Mouse (Mus musculus): ENCODE measurements at regions not wholly inside any gene's neighbourhood (a gene's known extent, or its start where the extent isn't known, plus 50 kb on each side); places are given as distances from the start of the nearest gene placed in this dataset.

DNA sequence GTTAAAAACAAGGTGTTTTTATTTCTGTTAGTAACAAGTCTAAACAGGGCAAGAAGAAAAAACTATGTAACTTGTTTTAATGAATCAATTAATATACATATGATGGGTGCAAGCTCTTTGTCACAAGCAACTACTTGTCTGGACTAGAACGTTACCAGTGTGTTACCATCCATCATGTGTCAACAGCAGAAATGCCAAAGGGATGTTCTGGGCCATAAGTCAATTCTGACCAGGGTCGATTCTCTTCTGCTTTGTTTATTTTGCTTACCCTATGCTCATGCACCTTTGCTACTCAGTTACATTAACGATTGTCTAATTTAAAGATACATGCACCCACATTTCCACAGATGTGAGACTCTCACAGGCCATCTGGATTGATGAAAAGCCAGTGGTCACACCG is 744.1 kb upstream of the 4930412O13Rik start:
- no peak for TF ChIP-seq POLR2A (IDR thresholded peaks at IDR 0.05; ENCODE audit: borderline replicate concordance, extremely low read depth, insufficient read depth, insufficient read length)
- no peak overlapping the region for H3K27ac ChIP-seq (replicated peaks; ENCODE audit: low read depth, low read length)
- no peak overlapping the region for H3K4me2 ChIP-seq (replicated peaks; ENCODE audit: low read depth, low read length, severe bottlenecking)
- no peaks in the 10 kb centered on the region for H3K9me3 ChIP-seq (ENCODE audit: control insufficient read depth, low read length)
- DNase-seq (ENCODE audit: low spot score): no peak
- 41% methylated on average over 4 of the region's 4 CpGs for WGBS
- no peak overlapping the region for H3K9ac ChIP-seq (ENCODE audit: low read depth, low read length, severe bottlenecking)
- H3K4me3 ChIP-seq (replicated peaks; ENCODE audit: low read length): no peak overlapping the region
- no peaks in the 10 kb centered on the region for H3K27me3 ChIP-seq (ENCODE audit: control insufficient read depth, insufficient read depth, low read length)
- H3K36me3 ChIP-seq (ENCODE audit: control insufficient read depth, insufficient read depth, low read length): no peaks in the 10 kb centered on the region
- no peaks in the 10 kb centered on the region for H3K4me1 ChIP-seq (ENCODE audit: control insufficient read depth, insufficient read depth, low read length)
- ATAC-seq (ENCODE audit: low FRiP score, low read depth): no peak

DNA sequence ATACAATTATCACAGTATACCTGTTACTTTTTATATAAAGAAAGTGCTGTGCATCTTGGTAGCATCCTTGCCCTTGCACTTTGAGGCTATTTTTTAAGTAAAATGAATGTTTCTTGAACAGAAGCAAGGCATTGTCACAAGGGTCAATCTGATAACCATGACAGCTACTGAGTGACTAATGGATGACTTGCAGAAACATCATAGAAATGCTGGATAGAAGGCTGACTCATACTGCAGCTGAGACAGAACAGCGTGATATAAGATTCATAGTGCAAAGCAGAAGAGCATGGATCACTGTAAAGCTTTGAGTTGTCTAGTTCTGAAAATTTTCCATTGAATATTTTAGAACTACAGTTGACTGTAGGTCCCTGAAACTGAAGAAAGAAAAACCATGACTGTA is 739.6 kb upstream of the 4930412O13Rik start:
- ATAC-seq (ENCODE audit: low FRiP score, low read depth): no peak
- WGBS: 84% methylated on average over 1 of the region's 1 CpGs

DNA sequence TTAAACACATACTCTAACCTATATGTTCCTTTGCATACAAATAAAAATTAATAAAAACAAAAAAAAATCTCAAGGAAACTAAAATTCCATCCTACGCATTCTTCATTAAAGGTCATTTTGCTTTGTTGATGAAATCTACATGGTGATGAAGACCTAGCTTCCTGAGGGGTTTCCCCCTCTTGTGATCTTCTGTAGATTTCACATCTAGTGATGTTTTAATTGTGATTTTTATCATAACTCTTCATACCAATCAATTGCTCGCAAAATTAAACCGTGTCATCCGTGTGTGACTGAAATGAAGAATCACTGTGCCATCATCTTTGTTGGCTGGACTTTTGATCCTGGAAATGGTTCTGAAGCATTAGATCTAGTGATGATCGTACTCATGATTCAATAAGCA is 725.4 kb upstream of the 4930412O13Rik start:
- no peak for TF ChIP-seq POLR2A (IDR thresholded peaks at IDR 0.05; ENCODE audit: borderline replicate concordance, extremely low read depth, insufficient read depth, insufficient read length)
- Histone ChIP-seq H3K36me3 (ENCODE audit: control insufficient read depth, insufficient read depth, low read length) (no peaks in the 10 kb centered on the region), H3K4me3 (replicated peaks; ENCODE audit: low read length) (no peak overlapping the region), H3K27ac (replicated peaks; ENCODE audit: low read depth, low read length) (no peak overlapping the region), H3K4me2 (replicated peaks; ENCODE audit: low read depth, low read length, severe bottlenecking) (no peak overlapping the region), H3K9ac (ENCODE audit: low read depth, low read length, severe bottlenecking) (no peak overlapping the region), H3K27me3 (ENCODE audit: control insufficient read depth, insufficient read depth, low read length) (no peaks in the 10 kb centered on the region), H3K4me1 (ENCODE audit: control insufficient read depth, insufficient read depth, low read length) (no peaks in the 10 kb centered on the region), H3K9me3 (ENCODE audit: control insufficient read depth, low read length) (no peaks in the 10 kb centered on the region)
- no peak for DNase-seq (ENCODE audit: low spot score)
- 93% methylated on average over 5 of the region's 5 CpGs for WGBS
- ATAC-seq (ENCODE audit: low FRiP score, low read depth): no peak

More for the DNA sequence above, 739.6 kb upstream of the 4930412O13Rik start:
- Histone ChIP-seq H3K9me3 (ENCODE audit: control insufficient read depth, low read length) (no peaks in the 10 kb centered on the region), H3K9ac (ENCODE audit: low read depth, low read length, severe bottlenecking) (no peak overlapping the region), H3K4me3 (replicated peaks; ENCODE audit: low read length) (no peak overlapping the region), H3K27me3 (ENCODE audit: control insufficient read depth, insufficient read depth, low read length) (no peaks in the 10 kb centered on the region), H3K4me1 (ENCODE audit: control insufficient read depth, insufficient read depth, low read length) (no peaks in the 10 kb centered on the region), H3K36me3 (ENCODE audit: control insufficient read depth, insufficient read depth, low read length) (no peaks in the 10 kb centered on the region), H3K27ac (replicated peaks; ENCODE audit: low read depth, low read length) (no peak overlapping the region), H3K4me2 (replicated peaks; ENCODE audit: low read depth, low read length, severe bottlenecking) (no peak overlapping the region)
- no peak for TF ChIP-seq POLR2A (IDR thresholded peaks at IDR 0.05; ENCODE audit: borderline replicate concordance, extremely low read depth, insufficient read depth, insufficient read length)
- no peak for DNase-seq (ENCODE audit: low spot score)

DNA sequence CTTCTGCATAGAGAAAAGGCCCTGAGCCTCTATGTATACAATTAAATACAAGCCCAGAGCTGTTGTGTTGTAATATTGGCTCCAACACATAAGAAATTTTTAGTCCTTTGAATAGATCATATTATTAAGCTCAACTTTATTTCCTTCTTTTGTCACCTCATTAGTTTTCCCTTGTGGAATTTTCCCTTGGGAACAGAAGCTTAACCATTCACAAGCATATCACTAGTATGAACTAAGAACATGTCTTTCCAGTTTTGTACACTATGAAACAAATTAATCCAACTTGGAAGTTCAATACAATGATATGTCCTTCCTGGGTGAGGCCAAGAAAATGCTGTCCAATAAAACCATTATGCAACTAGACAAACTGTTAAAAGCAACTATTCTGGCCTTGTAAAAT is 720.9 kb upstream of the 4930412O13Rik start:
- no peak overlapping the region for H3K4me2 ChIP-seq (replicated peaks; ENCODE audit: low read depth, low read length, severe bottlenecking)
- ATAC-seq (ENCODE audit: low FRiP score, low read depth): no peak

DNA sequence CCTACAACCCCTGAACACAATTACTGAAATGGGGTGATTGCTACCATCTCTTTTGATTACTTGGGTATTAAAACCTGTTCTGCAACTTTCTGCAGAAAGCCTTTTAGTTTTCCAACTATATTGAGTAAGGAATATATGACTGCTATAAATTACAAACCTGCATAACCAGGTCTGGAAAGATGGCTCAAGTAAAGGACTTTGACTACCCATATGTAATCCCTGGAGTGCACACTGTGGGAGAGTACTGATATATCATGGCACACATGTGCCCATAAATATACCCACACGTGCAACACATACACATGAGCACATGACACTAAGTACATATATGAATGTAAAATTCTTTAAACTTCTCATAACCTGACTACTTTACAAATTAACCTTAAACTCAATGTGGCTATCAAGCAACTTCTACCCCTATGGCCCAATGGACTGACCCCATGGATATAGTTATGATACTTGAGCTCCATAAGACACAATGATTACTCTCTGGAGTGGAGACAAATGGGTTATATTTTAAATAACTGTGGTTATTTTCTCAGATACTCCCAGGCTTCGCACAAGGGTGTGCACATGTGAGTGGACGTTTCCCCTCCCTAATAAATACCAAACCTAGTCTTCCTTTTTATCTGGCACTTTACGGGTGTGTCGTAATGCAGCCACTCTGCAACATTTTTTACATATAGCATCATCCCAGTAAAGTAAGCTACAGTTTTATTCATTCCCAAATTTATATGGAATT is 717.1 kb upstream of the 4930412O13Rik start:
- H3K36me3 ChIP-seq (ENCODE audit: control insufficient read depth, insufficient read depth, low read length): no peaks in the 10 kb centered on the region
- H3K4me2 ChIP-seq (replicated peaks; ENCODE audit: low read depth, low read length, severe bottlenecking): no peak overlapping the region
- DNase-seq (ENCODE audit: low spot score): no peak
- no peak overlapping the region for H3K4me3 ChIP-seq (replicated peaks; ENCODE audit: low read length)
- no peaks in the 10 kb centered on the region for H3K9me3 ChIP-seq (ENCODE audit: control insufficient read depth, low read length)
- WGBS: 74% methylated on average over 5 of the region's 5 CpGs
- no peaks in the 10 kb centered on the region for H3K4me1 ChIP-seq (ENCODE audit: control insufficient read depth, insufficient read depth, low read length)
- TF ChIP-seq POLR2A (IDR thresholded peaks at IDR 0.05; ENCODE audit: borderline replicate concordance, extremely low read depth, insufficient read depth, insufficient read length): no peak
- no peak for ATAC-seq (ENCODE audit: low FRiP score, low read depth)
- no peaks in the 10 kb centered on the region for H3K27me3 ChIP-seq (ENCODE audit: control insufficient read depth, insufficient read depth, low read length)
- no peak overlapping the region for H3K9ac ChIP-seq (ENCODE audit: low read depth, low read length, severe bottlenecking)
- no peak overlapping the region for H3K27ac ChIP-seq (replicated peaks; ENCODE audit: low read depth, low read length)

More for the DNA sequence above, 720.9 kb upstream of the 4930412O13Rik start:
- Histone ChIP-seq H3K9ac (ENCODE audit: low read depth, low read length, severe bottlenecking) (no peak overlapping the region), H3K4me3 (replicated peaks; ENCODE audit: low read length) (no peak overlapping the region), H3K9me3 (ENCODE audit: control insufficient read depth, low read length) (no peaks in the 10 kb centered on the region), H3K36me3 (ENCODE audit: control insufficient read depth, insufficient read depth, low read length) (no peaks in the 10 kb centered on the region), H3K27ac (replicated peaks; ENCODE audit: low read depth, low read length) (no peak overlapping the region), H3K4me1 (ENCODE audit: control insufficient read depth, insufficient read depth, low read length) (no peaks in the 10 kb centered on the region), H3K27me3 (ENCODE audit: control insufficient read depth, insufficient read depth, low read length) (no peaks in the 10 kb centered on the region)
- no peak for TF ChIP-seq POLR2A (IDR thresholded peaks at IDR 0.05; ENCODE audit: borderline replicate concordance, extremely low read depth, insufficient read depth, insufficient read length)
- DNase-seq (ENCODE audit: low spot score): no peak
